Mouse (Mus musculus) frontal cortex, adult 2 months (tissue): Measurements from ENCODE around the gene Col4a3bp. TPM values are rescaled to one million over a fixed set of nuclear protein-coding genes. Genes with fewer than 3 reads are reported as not detected.

Experiments
- DNase-seq, 2 experiments: peaks; one replicate each; pipeline ENCODE4 v3.0.0; 2022; ENCODE audit warnings: low spot score in 1 of 2; ENCODE audit errors: extremely low spot score in 1 of 2
- polyA plus RNA-seq: library from polyadenylated mRNA; depleted of rRNA; stranded (reverse); fragments of >200 nt; gene quantifications from 2 replicates; pipeline ENCODE4 v1.2.3, GENCODE M21; 2012; rRNA removed

Gene Col4a3bp
- polyA plus RNA-seq = 31.3 and 36.7 TPM in 2 replicates

GRCm38 (mm10) chr13:96542081-96542889 is at the start of gene Col4a3bp, which contains the start of gene Polk:
TSS of gene Col4a3bp (plus strand) at chr13:96542618.
TSS of gene Polk (minus strand) at chr13:96542579.
- DNase-seq = peak; percentile 95 to 98

- no peak for DNase-seq
Measured at GRCm38 (mm10) chr13:96496630-96497029, 45.8 kb upstream of the Col4a3bp start.

- no peak for DNase-seq
Measured at GRCm38 (mm10) chr13:96499891-96500290, 42.5 kb upstream of the Col4a3bp start.

- no peak for DNase-seq
Measured at GRCm38 (mm10) chr13:96505661-96506060, 36.8 kb upstream of the Col4a3bp start.

- no peak for DNase-seq
Measured at GRCm38 (mm10) chr13:96506313-96506712, 36.1 kb upstream of the Col4a3bp start.

GRCm38 (mm10) chr13:96507541-96507940 is 34.9 kb upstream of the Col4a3bp start:
- no peak for DNase-seq

- DNase-seq = peak in 1 of 2 experiments; percentile 31
Measured at GRCm38 (mm10) chr13:96510635-96511034, 31.8 kb upstream of the Col4a3bp start.

- no peak for DNase-seq
Measured at GRCm38 (mm10) chr13:96511262-96511661, 31.2 kb upstream of the Col4a3bp start.

GRCm38 (mm10) chr13:96511893-96512292 is 30.5 kb upstream of the Col4a3bp start:
- no peak for DNase-seq

- no peak for DNase-seq
Measured at GRCm38 (mm10) chr13:96514154-96514942, 28.1 kb upstream of the Col4a3bp start.

GRCm38 (mm10) chr13:96516249-96516648 is 26.2 kb upstream of the Col4a3bp start:
- DNase-seq = no peak

GRCm38 (mm10) chr13:96517335-96517734 is 25.1 kb upstream of the Col4a3bp start:
- DNase-seq = no peak

GRCm38 (mm10) chr13:96521294-96521693 is 21.1 kb upstream of the Col4a3bp start:
- DNase-seq = no peak

GRCm38 (mm10) chr13:96527022-96527421 is 15.4 kb upstream of the Col4a3bp start:
- DNase-seq = no peak

GRCm38 (mm10) chr13:96527856-96528255 is 14.6 kb upstream of the Col4a3bp start:
- DNase-seq = no peak

- DNase-seq = no peak
Measured at GRCm38 (mm10) chr13:96528776-96529175, 13.6 kb upstream of the Col4a3bp start.

- DNase-seq = no peak
Measured at GRCm38 (mm10) chr13:96529542-96529941, 12.9 kb upstream of the Col4a3bp start.

GRCm38 (mm10) chr13:96530064-96530463 is 12.4 kb upstream of the Col4a3bp start:
- DNase-seq = no peak

GRCm38 (mm10) chr13:96532176-96532575 is 10.2 kb upstream of the Col4a3bp start:
- DNase-seq = no peak

- DNase-seq = no peak
Measured at GRCm38 (mm10) chr13:96533742-96534141, 8.7 kb upstream of the Col4a3bp start.

- no peak for DNase-seq
Measured at GRCm38 (mm10) chr13:96536821-96537572, 5.4 kb upstream of the Col4a3bp start.
